Mouse (Mus musculus) kidney, adult 2 months (tissue): ENCODE measurements around the gene Ldhal6b. TPM values are rescaled to one million over a fixed set of nuclear protein-coding genes. Genes with fewer than 3 reads are reported as not detected.
"Not testable (repeated sequence)": the region's sequence is repeated elsewhere in the genome, so short reads cannot be mapped to it uniquely, and the experiment has no call there.

Source experiments
- DNase-seq: peaks from one replicate; pipeline ENCODE4 v3.0.0; 2021
- H3K27ac ChIP-seq: fragments of 200-500 bp; 2 replicates; pipeline ENCODE4 v1.5.1; 2012; ENCODE audit warnings: low read depth, low read length, control low read depth, inconsistent platforms; ENCODE audit not compliant: insufficient read depth
- H3K27me3 ChIP-seq: fragments of 200-500 bp; replicated peaks from 2 replicates; pipeline ENCODE4 v1.6.1; 2012; ENCODE audit warnings: mild to moderate bottlenecking, moderate library complexity, low read length, inconsistent platforms; ENCODE audit not compliant: control insufficient read depth, insufficient read depth
- H3K36me3 ChIP-seq: fragments of 200-500 bp; 2 replicates; pipeline ENCODE4 v1.6.1; 2012; ENCODE audit warnings: mild to moderate bottlenecking, moderate library complexity, low read length, inconsistent platforms; ENCODE audit not compliant: control insufficient read depth, insufficient read depth
- H3K4me1 ChIP-seq: fragments of 200-500 bp; 2 replicates; pipeline ENCODE4 v1.6.1; 2011; ENCODE audit warnings: low read length; ENCODE audit not compliant: control insufficient read depth, insufficient read depth
- H3K4me3 ChIP-seq: fragments of 200-500 bp; 2 replicates; pipeline ENCODE4 v1.5.1; 2011; ENCODE audit warnings: mild to moderate bottlenecking, low read depth, low read length, control low read depth; ENCODE audit not compliant: insufficient read depth
- CTCF ChIP-seq: fragments of 200-500 bp; conservative IDR thresholded peaks from 2 replicates; pipeline ENCODE4 v1.5.1; 2011; ENCODE audit warnings: low read depth, mild to moderate bottlenecking, control low read depth, low read length, moderate library complexity, mixed read lengths; ENCODE audit not compliant: insufficient read depth, insufficient read length
- POLR2A ChIP-seq: fragments of 200-500 bp; IDR thresholded peaks from one replicate; pipeline ENCODE4 v1.6.1; 2011; ENCODE audit warnings: low read depth, low read length, control low read depth
- WGBS: fragments of 180-500 bp; shearing (Covaris S2); methylation state at CpG from one replicate; pipeline ENCODE4 v1.1.7; 2018; 5-methylcytosine and 5-hydroxymethylcytosine counted together
- polyA plus RNA-seq: library from polyadenylated mRNA; depleted of rRNA; stranded (reverse); fragments of >200 nt; gene quantifications from 2 replicates; pipeline ENCODE4 v1.2.3, GENCODE M21; 2012; rRNA removed

Ldhal6b gene
- 0.27 and 0.62 TPM in 2 replicates for polyA plus RNA-seq

DNA sequence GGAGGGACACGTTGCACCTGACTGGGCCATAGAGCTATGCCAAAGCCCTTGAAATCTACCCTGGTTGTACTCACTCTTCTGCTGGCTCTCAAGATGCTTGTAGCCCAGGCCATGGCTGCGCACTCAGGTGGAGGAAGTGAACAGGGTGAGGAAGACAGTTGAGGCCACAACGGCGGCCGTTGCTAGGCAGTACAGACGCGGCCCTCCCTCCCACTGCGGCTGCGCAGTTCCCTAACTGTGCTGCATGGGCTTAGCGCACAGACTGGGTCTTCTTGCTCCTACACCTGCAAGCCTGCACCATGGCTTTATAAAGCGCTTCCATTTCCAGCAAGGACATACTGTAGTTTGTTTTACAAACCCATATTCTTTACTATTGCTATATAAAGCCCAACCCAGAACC, at the start of gene Ldhal6b:
TSS of gene Ldhal6b (minus strand) at position 223 of the 400 bp plus-strand sequence.
- no peak for DNase-seq
- WGBS, result 97% methylated on average over 11 of the region's 11 CpGs
- TF ChIP-seq CTCF, result no peak
- TF ChIP-seq POLR2A, result no peak
- H3K36me3 ChIP-seq, result no peaks in the 10 kb centered on the region
- no peak within 1 kb of the TSS for H3K27ac ChIP-seq
- H3K4me3 ChIP-seq, result no peak within 1 kb of the TSS
- H3K27me3 ChIP-seq, result no peaks in the 10 kb centered on the region
- no peaks in the 10 kb centered on the region for H3K4me1 ChIP-seq

DNA sequence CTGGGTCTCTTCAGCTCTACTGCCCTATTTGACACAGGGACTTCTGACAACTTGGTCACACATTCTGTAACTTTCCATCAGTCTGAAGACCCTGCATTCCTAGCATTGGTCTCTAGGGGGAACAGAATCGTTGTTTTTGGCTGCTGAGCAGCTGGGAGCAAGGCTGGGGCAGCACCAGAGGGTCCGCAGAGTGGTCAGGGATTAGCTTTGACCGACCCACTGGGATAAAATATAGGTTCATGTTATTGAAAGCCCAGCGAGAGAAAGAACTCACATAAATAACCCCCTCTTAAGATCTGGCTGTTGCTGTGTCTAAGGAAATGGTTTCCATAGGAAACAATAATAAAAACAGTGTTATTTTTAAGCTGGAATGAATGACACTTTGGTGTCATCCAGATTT, 48.6 kb upstream of the Ldhal6b start:
- no peaks in the 10 kb centered on the region for H3K27me3 ChIP-seq
- 0 out of 2 replicates have a peak, but pooled peaks cover 5% of the 10 kb centered on the region for H3K4me1 ChIP-seq
- no peaks in the 10 kb centered on the region for H3K36me3 ChIP-seq
- H3K27ac ChIP-seq, result peak overlapping the region; percentile 41; the same call in 1 of the 2 replicates
- peak; percentile 18 for DNase-seq
- H3K4me3 ChIP-seq, result no peak overlapping the region
- WGBS, result 30% methylated on average over 4 of the region's 4 CpGs
- TF ChIP-seq POLR2A (no peak), CTCF (no peak)

DNA sequence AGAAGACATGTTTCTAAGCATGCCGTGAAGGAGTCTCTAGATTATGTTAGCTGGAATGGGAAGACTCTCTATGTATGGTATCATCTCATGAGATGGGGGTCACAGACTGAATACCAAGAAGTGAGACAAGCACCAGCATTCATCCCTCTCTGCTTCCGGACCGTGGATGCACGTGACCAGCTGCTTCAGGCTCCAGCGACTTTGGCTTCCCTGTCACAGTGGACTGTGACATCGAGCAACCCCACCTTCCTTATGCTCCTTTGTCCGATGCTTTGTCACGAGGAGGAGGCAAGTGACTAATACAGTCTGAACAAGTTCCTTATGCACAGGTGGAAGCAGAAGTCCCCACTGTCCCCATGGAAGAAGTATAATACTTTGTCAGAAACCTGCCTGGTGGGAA, 48.2 kb upstream of the Ldhal6b start:
- no peak overlapping the region for H3K4me3 ChIP-seq
- TF ChIP-seq POLR2A, result no peak
- no peak for TF ChIP-seq CTCF
- WGBS, result 38% methylated on average over 8 of the region's 8 CpGs
- H3K4me1 ChIP-seq, result 0 out of 2 replicates have a peak, but pooled peaks cover 5% of the 10 kb centered on the region
- peak overlapping the region; percentile 41 for H3K27ac ChIP-seq
- peak; percentile 20 for DNase-seq
- H3K27me3 ChIP-seq, result no peaks in the 10 kb centered on the region
- H3K36me3 ChIP-seq, result no peaks in the 10 kb centered on the region

DNA sequence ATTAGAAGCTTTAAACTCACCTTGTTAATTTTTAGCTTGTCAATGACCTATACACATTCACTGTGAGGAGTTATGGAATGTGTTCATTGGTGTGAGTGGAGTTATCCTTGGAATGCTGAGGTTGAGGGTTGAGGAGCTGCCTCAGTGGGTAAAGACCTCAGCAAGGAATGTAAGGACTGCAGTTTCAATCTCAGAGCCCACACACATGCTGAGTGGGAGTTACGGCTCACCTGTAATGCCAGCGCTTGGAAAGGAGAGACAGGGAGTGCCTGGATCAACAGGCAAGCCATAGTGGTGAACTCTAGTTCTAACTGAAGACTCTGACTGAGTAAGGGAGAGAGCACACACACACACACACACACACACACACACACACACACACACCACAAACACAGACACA, 45.3 kb upstream of the Ldhal6b start:
- no peak overlapping the region for H3K27ac ChIP-seq
- H3K27me3 ChIP-seq, result no peaks in the 10 kb centered on the region
- 61% methylated on average over 2 of the region's 2 CpGs for WGBS
- DNase-seq, result no peak
- no peak overlapping the region for H3K4me3 ChIP-seq
- 0 out of 2 replicates have a peak, but pooled peaks cover 5% of the 10 kb centered on the region for H3K4me1 ChIP-seq
- no peak for TF ChIP-seq CTCF
- TF ChIP-seq POLR2A, result no peak
- no peaks in the 10 kb centered on the region for H3K36me3 ChIP-seq

DNA sequence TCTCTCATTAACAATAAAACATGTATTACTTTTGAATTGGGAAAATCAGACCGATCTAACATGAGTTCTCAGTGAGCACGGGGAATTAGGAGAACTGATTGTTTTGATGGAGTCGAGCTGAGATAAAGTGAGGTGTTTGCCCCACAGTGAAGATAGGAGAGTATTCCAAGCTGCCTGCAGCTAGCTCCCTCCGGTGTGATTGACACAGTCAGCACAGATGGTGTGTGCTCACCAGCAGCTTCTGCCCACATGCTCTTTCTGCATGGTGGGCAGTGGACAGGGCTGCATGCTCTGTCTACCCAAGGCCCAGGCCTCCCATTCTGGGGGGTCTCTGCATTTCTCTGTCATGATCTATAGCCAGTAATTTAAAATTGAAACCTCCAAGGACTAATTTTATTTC, 35.1 kb upstream of the Ldhal6b start:
- H3K36me3 ChIP-seq, result no peaks in the 10 kb centered on the region
- H3K27ac ChIP-seq, result no peak overlapping the region
- WGBS, result 86% methylated on average over 4 of the region's 4 CpGs
- no peak for DNase-seq
- TF ChIP-seq CTCF (no peak), POLR2A (no peak)
- no peak overlapping the region for H3K4me3 ChIP-seq
- H3K4me1 ChIP-seq, result no peaks in the 10 kb centered on the region
- H3K27me3 ChIP-seq, result no peaks in the 10 kb centered on the region

DNA sequence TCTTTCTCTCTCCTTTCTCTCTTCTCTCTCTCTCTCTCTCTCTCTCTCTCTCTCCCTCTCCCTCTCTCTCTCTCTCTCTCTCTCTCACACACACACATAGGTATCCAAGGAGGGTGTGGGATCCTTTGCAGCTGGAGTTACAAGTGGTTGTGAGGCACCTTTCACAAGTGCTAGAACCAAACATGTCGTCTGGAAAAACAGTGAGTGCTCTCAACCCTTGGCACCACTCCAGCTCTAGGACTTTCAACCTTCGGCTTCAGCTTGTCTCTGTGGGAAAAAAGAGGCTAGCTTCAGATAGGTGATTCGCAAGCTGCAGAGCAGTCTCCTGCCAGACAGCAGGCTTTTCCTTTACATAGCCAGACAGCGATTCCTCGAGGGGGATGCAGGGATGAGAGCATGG, 25.2 kb upstream of the Ldhal6b start:
- H3K4me3 ChIP-seq, result no peak overlapping the region
- TF ChIP-seq POLR2A, result no peak
- no peak for TF ChIP-seq CTCF
- no peaks in the 10 kb centered on the region for H3K36me3 ChIP-seq
- WGBS, result 37% methylated on average over 5 of the region's 5 CpGs
- no peaks in the 10 kb centered on the region for H3K4me1 ChIP-seq
- no peak overlapping the region for H3K27ac ChIP-seq
- no peaks in the 10 kb centered on the region for H3K27me3 ChIP-seq
- peak; percentile 61 for DNase-seq

DNA sequence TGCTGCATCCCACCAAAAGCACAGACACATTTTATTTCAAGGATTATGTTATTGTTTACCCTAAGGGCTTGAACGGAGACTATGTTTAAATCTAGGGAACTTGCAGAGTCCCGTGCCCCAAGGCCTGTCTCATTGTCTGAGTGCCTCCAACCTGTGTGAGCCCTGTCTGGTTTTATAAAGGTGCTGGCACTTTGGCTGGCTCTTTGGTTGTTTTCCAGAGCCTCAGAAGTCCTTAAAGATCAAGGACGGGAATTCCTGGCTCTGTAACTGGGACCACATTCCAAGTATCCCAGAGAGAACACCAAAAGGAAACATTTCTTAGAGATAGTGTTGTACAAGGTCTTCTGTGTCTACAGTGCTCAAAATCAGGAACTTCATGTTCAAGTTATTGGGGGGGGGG, 24.7 kb upstream of the Ldhal6b start:
- WGBS, result 66% methylated on average over 3 of the region's 3 CpGs
- Histone ChIP-seq H3K4me3 (no peak overlapping the region), H3K4me1 (no peaks in the 10 kb centered on the region), H3K27me3 (no peaks in the 10 kb centered on the region), H3K27ac (no peak overlapping the region), H3K36me3 (no peaks in the 10 kb centered on the region)
- DNase-seq, result no peak
- no peak for TF ChIP-seq CTCF
- TF ChIP-seq POLR2A, result no peak

DNA sequence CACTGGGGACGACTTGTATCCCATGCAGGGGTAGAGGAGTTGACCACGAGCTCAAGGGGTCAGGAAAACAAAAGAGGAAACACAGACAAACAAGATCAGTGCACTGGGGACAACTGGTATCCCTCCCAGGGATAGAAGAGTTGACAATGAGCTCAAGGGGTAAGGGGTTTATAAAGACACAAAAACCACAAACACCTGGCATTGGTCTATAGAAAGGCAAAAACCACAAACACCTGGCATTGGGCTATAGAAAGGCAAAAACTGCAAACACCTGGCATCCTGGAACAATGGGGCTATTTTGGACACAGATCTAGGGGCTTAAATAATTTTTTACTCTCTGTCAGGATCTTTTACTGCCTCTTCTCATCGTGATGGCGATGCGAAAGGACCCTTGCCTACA, 23.8 kb upstream of the Ldhal6b start:
- WGBS, result 85% methylated on average over 5 of the region's 5 CpGs
- H3K27ac ChIP-seq, H3K27me3 ChIP-seq, H3K36me3 ChIP-seq, DNase-seq, H3K4me3 ChIP-seq, H3K4me1 ChIP-seq: not testable (repeated sequence)
